Mouse (Mus musculus): ENCODE data around the gene Col23a1. TPM values are rescaled to one million over a fixed set of nuclear protein-coding genes. Genes with fewer than 3 reads are reported as not detected.

Col23a1 gene
- polyA plus RNA-seq, 1 experiment from 2014 or later, result 13.3 TPM

DNA sequence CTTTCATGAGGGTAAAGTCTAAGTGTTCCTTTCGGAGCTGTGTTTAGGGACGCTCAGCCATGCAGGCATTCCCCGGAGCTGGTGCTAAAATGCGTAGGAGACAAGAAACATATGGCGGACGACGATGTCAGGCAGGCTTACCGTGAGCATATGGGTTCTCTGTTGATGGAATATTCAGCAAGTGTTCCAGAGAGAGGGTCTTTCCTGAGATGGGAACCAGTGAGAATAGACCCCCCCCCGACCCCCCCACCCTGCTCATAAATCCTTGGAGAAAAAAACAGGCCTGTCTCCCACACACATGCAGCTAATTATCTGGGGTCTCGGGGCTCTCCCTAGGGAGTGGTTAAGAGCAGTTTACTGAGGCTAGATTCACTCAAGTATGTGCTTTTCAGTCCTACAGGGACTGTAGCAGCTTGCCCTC is 212.7 kb downstream of the Col23a1 start:
- ATAC-seq (ENCODE audit: insufficient number of reproducible peaks, insufficient read depth, low FRiP score, low read depth), result no peak
- Histone ChIP-seq H3K27ac (replicated peaks in 1 of 2; ENCODE audit: control insufficient read depth in 1 of 2, insufficient read depth in 1 of 2, low read depth in 2 of 2, low read length in 2 of 2) (no peak overlapping the region), H3K9ac (ENCODE audit: low read length) (no peak overlapping the region), H3K4me3 (ENCODE audit: control insufficient read depth in 1 of 2, insufficient read depth in 1 of 2, low read depth in 1 of 2, low read length in 2 of 2) (no peak overlapping the region), H3K36me3 (ENCODE audit: control insufficient read depth, insufficient read depth, low read length) (no peaks in the 10 kb centered on the region), H3K9me3 (ENCODE audit: control insufficient read depth, low read length) (no peaks in the 10 kb centered on the region), H3K27me3 (ENCODE audit: control insufficient read depth, insufficient read depth, low read length) (peaks cover 7% of the 10 kb centered on the region; the same call in 1 of the 2 replicates), H3K4me1 (ENCODE audit: control insufficient read depth in 2 of 2, insufficient read depth in 2 of 2, low read length in 2 of 2) (no peaks in the 10 kb centered on the region; a peak in 1 of 4 replicates), H3K4me2 (ENCODE audit: low read length) (no peak overlapping the region)
- WGBS, result 60% methylated on average over 10 of the region's 10 CpGs

DNA sequence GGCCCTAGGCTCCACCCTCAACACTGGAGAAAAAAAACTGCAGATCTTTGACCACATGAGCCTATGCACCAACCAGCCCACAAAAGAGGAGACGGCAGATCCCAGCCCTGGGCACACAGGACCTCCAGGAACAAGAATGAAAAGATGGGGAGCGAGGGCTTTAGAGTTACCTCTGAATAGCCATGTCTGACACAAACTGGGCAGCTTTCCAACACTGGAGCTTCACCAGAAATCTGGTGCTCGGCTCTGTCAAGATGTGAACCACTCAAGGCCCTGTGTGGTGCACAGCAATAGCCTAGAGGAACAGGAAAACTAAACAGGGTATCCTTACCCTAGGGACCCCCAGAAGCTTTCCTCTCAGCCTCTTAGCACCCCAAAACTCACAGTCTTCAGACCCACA is 215.2 kb downstream of the Col23a1 start:
- no peaks in the 10 kb centered on the region; a peak in 1 of 4 replicates for H3K4me1 ChIP-seq (ENCODE audit: control insufficient read depth in 2 of 2, insufficient read depth in 2 of 2, low read length in 2 of 2)
- ATAC-seq (ENCODE audit: insufficient number of reproducible peaks, insufficient read depth, low FRiP score, low read depth), result no peak
- no peaks in the 10 kb centered on the region for H3K9me3 ChIP-seq (ENCODE audit: control insufficient read depth, low read length)
- H3K27ac ChIP-seq (replicated peaks in 1 of 2; ENCODE audit: control insufficient read depth in 1 of 2, insufficient read depth in 1 of 2, low read depth in 2 of 2, low read length in 2 of 2), result no peak overlapping the region
- H3K9ac ChIP-seq (ENCODE audit: low read length), result no peak overlapping the region
- H3K4me3 ChIP-seq (ENCODE audit: control insufficient read depth in 1 of 2, insufficient read depth in 1 of 2, low read depth in 1 of 2, low read length in 2 of 2), result no peak overlapping the region
- H3K4me2 ChIP-seq (ENCODE audit: low read length), result no peak overlapping the region
- WGBS, result 28% methylated on average over 3 of the region's 3 CpGs
- H3K27me3 ChIP-seq (ENCODE audit: control insufficient read depth, insufficient read depth, low read length), result peaks cover 7% of the 10 kb centered on the region; the same call in 1 of the 2 replicates
- no peaks in the 10 kb centered on the region for H3K36me3 ChIP-seq (ENCODE audit: control insufficient read depth, insufficient read depth, low read length)

DNA sequence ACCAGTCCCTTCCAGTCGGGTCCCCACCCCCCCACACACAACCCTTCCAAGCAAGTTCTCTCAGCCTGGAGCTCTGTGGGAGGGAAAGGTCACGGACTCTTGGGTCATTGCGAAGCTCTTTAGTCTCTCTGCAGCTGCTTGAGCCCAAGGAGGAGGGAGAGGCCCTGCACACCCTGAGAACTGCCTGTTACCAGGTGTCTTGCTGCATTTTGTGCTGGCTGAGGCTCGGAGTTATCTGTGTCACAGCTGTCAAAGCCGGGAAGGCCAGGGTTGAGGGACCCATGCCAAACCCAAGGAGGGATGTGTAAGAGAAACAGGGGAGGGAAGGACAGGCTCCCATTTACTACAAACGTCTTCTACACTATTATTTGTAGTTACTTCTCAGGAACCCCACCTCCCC is 218.3 kb downstream of the Col23a1 start:
- Histone ChIP-seq H3K9ac (ENCODE audit: low read length) (no peak overlapping the region), H3K36me3 (ENCODE audit: control insufficient read depth, insufficient read depth, low read length) (no peaks in the 10 kb centered on the region), H3K27ac (replicated peaks in 1 of 2; ENCODE audit: control insufficient read depth in 1 of 2, insufficient read depth in 1 of 2, low read depth in 2 of 2, low read length in 2 of 2) (no peak overlapping the region), H3K4me3 (ENCODE audit: control insufficient read depth in 1 of 2, insufficient read depth in 1 of 2, low read depth in 1 of 2, low read length in 2 of 2) (no peak overlapping the region), H3K4me1 (ENCODE audit: control insufficient read depth in 2 of 2, insufficient read depth in 2 of 2, low read length in 2 of 2) (no peaks in the 10 kb centered on the region; a peak in 1 of 4 replicates), H3K4me2 (ENCODE audit: low read length) (no peak overlapping the region), H3K27me3 (ENCODE audit: control insufficient read depth, insufficient read depth, low read length) (0 out of 2 replicates have a peak, but pooled peaks cover under 1% of the 10 kb centered on the region), H3K9me3 (ENCODE audit: control insufficient read depth, low read length) (no peaks in the 10 kb centered on the region)
- ATAC-seq (ENCODE audit: insufficient number of reproducible peaks, insufficient read depth, low FRiP score, low read depth), result no peak
- 46% methylated on average over 6 of the region's 6 CpGs for WGBS

DNA sequence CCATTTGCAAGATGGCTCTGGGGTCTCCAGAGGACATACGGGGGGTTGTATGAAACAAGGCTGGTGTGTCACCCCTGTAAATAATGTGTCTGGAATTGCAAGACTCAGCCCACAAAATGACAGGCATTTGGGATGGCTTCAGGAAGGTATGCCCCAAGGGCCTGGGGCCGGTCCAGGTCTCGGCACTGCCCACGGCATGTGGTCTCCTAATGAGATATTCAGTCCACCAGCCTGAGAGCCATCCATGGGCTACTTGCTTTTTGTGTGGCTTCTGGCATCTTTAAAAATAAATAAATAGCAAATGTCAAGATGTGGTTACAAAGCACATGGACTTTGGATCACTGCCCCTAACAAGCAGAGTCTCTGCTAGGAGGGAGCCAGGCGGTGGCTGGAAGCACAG is 219.5 kb downstream of the Col23a1 start:
- ATAC-seq (ENCODE audit: insufficient number of reproducible peaks, insufficient read depth, low FRiP score, low read depth), result no peak
- no peak overlapping the region for H3K4me2 ChIP-seq (ENCODE audit: low read length)
- no peaks in the 10 kb centered on the region for H3K27me3 ChIP-seq (ENCODE audit: control insufficient read depth, insufficient read depth, low read length)
- no peaks in the 10 kb centered on the region for H3K4me1 ChIP-seq (ENCODE audit: control insufficient read depth in 2 of 2, insufficient read depth in 2 of 2, low read length in 2 of 2)
- H3K9me3 ChIP-seq (ENCODE audit: control insufficient read depth, low read length), result no peaks in the 10 kb centered on the region
- H3K36me3 ChIP-seq (ENCODE audit: control insufficient read depth, insufficient read depth, low read length), result no peaks in the 10 kb centered on the region
- 92% methylated on average over 5 of the region's 5 CpGs for WGBS
- H3K27ac ChIP-seq (replicated peaks in 1 of 2; ENCODE audit: control insufficient read depth in 1 of 2, insufficient read depth in 1 of 2, low read depth in 2 of 2, low read length in 2 of 2), result no peak overlapping the region
- H3K9ac ChIP-seq (ENCODE audit: low read length), result no peak overlapping the region
- H3K4me3 ChIP-seq (ENCODE audit: control insufficient read depth in 1 of 2, insufficient read depth in 1 of 2, low read depth in 1 of 2, low read length in 2 of 2), result no peak overlapping the region

DNA sequence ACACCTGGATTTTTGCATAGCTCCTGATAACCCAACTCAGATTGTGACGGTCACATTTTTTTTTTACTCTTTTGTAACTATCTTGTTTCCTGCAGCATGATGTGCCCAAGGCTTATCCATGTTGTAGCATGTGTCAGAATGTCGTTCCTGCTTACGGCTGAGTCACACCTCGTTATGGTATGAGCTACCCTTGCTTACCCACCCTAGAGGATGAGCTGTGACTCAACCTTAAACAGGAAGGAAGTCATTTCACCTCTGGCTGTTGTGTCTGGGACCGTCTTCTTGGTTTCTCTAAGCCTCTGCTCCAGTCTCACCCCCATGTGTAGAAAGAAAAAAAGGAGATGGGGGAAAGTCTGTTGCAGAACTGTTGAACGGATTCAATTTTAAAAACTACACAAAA is 223.3 kb downstream of the Col23a1 start:
- H3K4me3 ChIP-seq (ENCODE audit: control insufficient read depth in 1 of 2, insufficient read depth in 1 of 2, low read depth in 1 of 2, low read length in 2 of 2), result no peak overlapping the region
- WGBS, result 74% methylated on average over 6 of the region's 6 CpGs
- H3K27me3 ChIP-seq (ENCODE audit: control insufficient read depth, insufficient read depth, low read length), result no peaks in the 10 kb centered on the region
- H3K4me1 ChIP-seq (ENCODE audit: control insufficient read depth in 2 of 2, insufficient read depth in 2 of 2, low read length in 2 of 2), result no peaks in the 10 kb centered on the region
- no peak overlapping the region for H3K27ac ChIP-seq (replicated peaks in 1 of 2; ENCODE audit: control insufficient read depth in 1 of 2, insufficient read depth in 1 of 2, low read depth in 2 of 2, low read length in 2 of 2)
- no peak for ATAC-seq (ENCODE audit: insufficient number of reproducible peaks, insufficient read depth, low FRiP score, low read depth)
- H3K4me2 ChIP-seq (ENCODE audit: low read length), result no peak overlapping the region
- H3K9me3 ChIP-seq (ENCODE audit: control insufficient read depth, low read length), result no peaks in the 10 kb centered on the region
- no peak overlapping the region for H3K9ac ChIP-seq (ENCODE audit: low read length)
- H3K36me3 ChIP-seq (ENCODE audit: control insufficient read depth, insufficient read depth, low read length), result no peaks in the 10 kb centered on the region

DNA sequence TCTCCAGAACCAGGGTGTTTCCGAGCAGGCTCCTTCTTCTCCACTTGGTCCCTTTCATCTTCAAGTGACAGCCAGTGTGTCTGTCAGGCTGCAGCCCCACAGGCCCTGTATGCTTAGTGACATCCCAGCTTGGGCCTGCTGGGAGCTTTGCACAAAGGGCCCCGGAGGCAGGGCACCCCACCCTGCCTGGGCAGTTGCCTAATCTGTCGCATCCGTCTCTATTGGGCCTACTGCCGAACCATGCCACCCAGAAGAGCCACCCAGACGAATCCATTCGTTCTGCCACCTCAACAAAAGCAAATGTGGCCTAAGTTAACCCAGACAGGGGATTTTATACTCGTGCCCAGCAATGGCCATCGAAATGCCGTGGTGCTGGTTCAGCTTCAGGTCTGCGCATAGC is 225.6 kb downstream of the Col23a1 start:
- Histone ChIP-seq H3K27me3 (ENCODE audit: control insufficient read depth, insufficient read depth, low read length) (no peaks in the 10 kb centered on the region), H3K4me2 (ENCODE audit: low read length) (no peak overlapping the region), H3K27ac (replicated peaks in 1 of 2; ENCODE audit: control insufficient read depth in 1 of 2, insufficient read depth in 1 of 2, low read depth in 2 of 2, low read length in 2 of 2) (no peak overlapping the region), H3K9ac (ENCODE audit: low read length) (no peak overlapping the region), H3K4me3 (ENCODE audit: control insufficient read depth in 1 of 2, insufficient read depth in 1 of 2, low read depth in 1 of 2, low read length in 2 of 2) (no peak overlapping the region), H3K9me3 (ENCODE audit: control insufficient read depth, low read length) (no peaks in the 10 kb centered on the region), H3K36me3 (ENCODE audit: control insufficient read depth, insufficient read depth, low read length) (no peaks in the 10 kb centered on the region), H3K4me1 (ENCODE audit: control insufficient read depth in 2 of 2, insufficient read depth in 2 of 2, low read length in 2 of 2) (no peaks in the 10 kb centered on the region)
- ATAC-seq (ENCODE audit: insufficient number of reproducible peaks, insufficient read depth, low FRiP score, low read depth), result no peak
- 88% methylated on average over 11 of the region's 11 CpGs for WGBS

DNA sequence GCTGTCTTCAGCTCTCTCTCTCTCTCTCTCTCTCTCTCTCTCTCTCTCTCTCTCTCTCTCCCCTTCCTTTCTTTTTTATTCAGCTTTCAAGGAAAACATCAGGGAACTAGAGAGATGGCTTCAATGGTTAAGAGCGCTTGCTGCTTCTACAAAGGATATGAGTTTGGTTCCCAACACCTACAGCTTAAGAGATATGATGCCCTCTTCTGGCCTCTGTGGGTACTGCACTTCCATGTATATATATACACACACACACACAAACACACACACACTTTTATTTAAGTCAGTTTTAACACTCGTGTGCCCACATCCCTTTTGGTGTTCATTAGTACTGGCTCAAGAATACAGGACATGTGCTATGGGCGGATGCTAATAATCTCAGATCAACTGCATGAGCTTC is 228.4 kb downstream of the Col23a1 start:
- Histone ChIP-seq H3K27ac (replicated peaks in 1 of 2; ENCODE audit: control insufficient read depth in 1 of 2, insufficient read depth in 1 of 2, low read depth in 2 of 2, low read length in 2 of 2) (no peak overlapping the region), H3K36me3 (ENCODE audit: control insufficient read depth, insufficient read depth, low read length) (no peaks in the 10 kb centered on the region), H3K4me2 (ENCODE audit: low read length) (no peak overlapping the region), H3K9ac (ENCODE audit: low read length) (no peak overlapping the region), H3K9me3 (ENCODE audit: control insufficient read depth, low read length) (no peaks in the 10 kb centered on the region), H3K4me3 (ENCODE audit: control insufficient read depth in 1 of 2, insufficient read depth in 1 of 2, low read depth in 1 of 2, low read length in 2 of 2) (no peak overlapping the region), H3K4me1 (ENCODE audit: control insufficient read depth in 2 of 2, insufficient read depth in 2 of 2, low read length in 2 of 2) (peaks cover 0 to 3% of the 10 kb centered on the region in 2 experiments; a peak in 1 of 4 replicates), H3K27me3 (ENCODE audit: control insufficient read depth, insufficient read depth, low read length) (no peaks in the 10 kb centered on the region)
- WGBS, result 90% methylated on average over 3 of the region's 3 CpGs
- no peak for ATAC-seq (ENCODE audit: insufficient number of reproducible peaks, insufficient read depth, low FRiP score, low read depth)

DNA sequence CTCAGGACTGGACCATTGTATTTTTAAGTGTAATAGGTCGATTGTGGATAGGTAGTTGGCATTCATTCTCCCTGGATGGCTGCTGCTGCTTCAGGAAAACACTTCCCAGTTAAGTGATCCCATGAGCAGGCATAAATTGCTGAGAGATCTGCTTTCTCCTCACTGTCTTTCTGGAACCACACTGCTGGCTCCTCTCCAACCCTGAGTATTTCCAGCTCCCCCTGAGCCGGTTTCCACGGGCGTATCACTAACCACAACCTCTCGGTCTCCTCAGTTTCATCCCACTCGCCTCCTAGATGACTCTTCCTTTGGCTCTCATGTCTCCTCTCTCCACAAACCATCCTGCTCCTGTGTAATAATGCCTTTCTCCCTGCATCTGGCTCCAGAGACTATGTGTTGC is 228.9 kb downstream of the Col23a1 start:
- no peak overlapping the region for H3K9ac ChIP-seq (ENCODE audit: low read length)
- H3K4me2 ChIP-seq (ENCODE audit: low read length), result no peak overlapping the region
- H3K27ac ChIP-seq (replicated peaks in 1 of 2; ENCODE audit: control insufficient read depth in 1 of 2, insufficient read depth in 1 of 2, low read depth in 2 of 2, low read length in 2 of 2), result no peak overlapping the region
- no peak for ATAC-seq (ENCODE audit: insufficient number of reproducible peaks, insufficient read depth, low FRiP score, low read depth)
- no peaks in the 10 kb centered on the region for H3K36me3 ChIP-seq (ENCODE audit: control insufficient read depth, insufficient read depth, low read length)
- 82% methylated on average over 6 of the region's 6 CpGs for WGBS
- H3K4me1 ChIP-seq (ENCODE audit: control insufficient read depth in 2 of 2, insufficient read depth in 2 of 2, low read length in 2 of 2), result peaks cover 0 to 3% of the 10 kb centered on the region in 2 experiments; a peak in 1 of 4 replicates
- no peaks in the 10 kb centered on the region for H3K9me3 ChIP-seq (ENCODE audit: control insufficient read depth, low read length)
- no peak overlapping the region for H3K4me3 ChIP-seq (ENCODE audit: control insufficient read depth in 1 of 2, insufficient read depth in 1 of 2, low read depth in 1 of 2, low read length in 2 of 2)
- H3K27me3 ChIP-seq (ENCODE audit: control insufficient read depth, insufficient read depth, low read length), result no peaks in the 10 kb centered on the region
